Comparison of ENCODE assay signal across 12 mouse cellular contexts in genomic region chr4:119082740-119083231, GRCm38 (mm10). TPM values are rescaled to one million over a fixed set of nuclear protein-coding genes. Genes with fewer than 3 reads are reported as not detected.
DNase-seq lines count a peak whose midpoint lies in the region; ATAC-seq and TF ChIP-seq lines count a peak whose summit lies in the region.
"Had no signal": no experiment of that assay in that cellular context is flagged by ENCODE, and none has a peak within 500 bp of the region (broad histone marks: within the 10 kb centered on the region; RNA-seq: fewer than 3 reads in every experiment).

No protein-coding gene starts in this region.

- no peaks in the 10 kb centered on the region for H3K27me3 ChIP-seq in hindbrain, embryonic 16.5 days (replicated peaks; ENCODE audit: control insufficient read depth, insufficient read depth, low read length)
- H3K27me3 ChIP-seq in hindbrain, embryonic 11.5 days (ENCODE audit: control insufficient read depth, insufficient read depth, low read length): no peaks in the 10 kb centered on the region
- H3K27me3 ChIP-seq: heart, embryonic 12.5 days; limb, embryonic 12.5 days; Patski had no signal

- no peak overlapping the region for H3K9ac ChIP-seq in hindbrain, embryonic 16.5 days (ENCODE audit: low read depth, low read length)
- H3K9ac ChIP-seq in hindbrain, embryonic 11.5 days (ENCODE audit: low read depth, low read length): no peak overlapping the region
- H3K9ac ChIP-seq: heart, embryonic 12.5 days; limb, embryonic 12.5 days had no signal

- WGBS in hindbrain, embryonic 16.5 days: 44% methylated on average over 3 of the region's 3 CpGs
- WGBS in hindbrain, embryonic 11.5 days: 63% methylated on average over 3 of the region's 3 CpGs

- no peak for TF ChIP-seq POLR2A in bone marrow macrophage, adult 2 months (IDR thresholded peaks at IDR 0.05; ENCODE audit: borderline replicate concordance, low read depth, low read length)

- 0 out of 2 replicates have a peak overlapping the region, but pooled peaks have one; percentile 29 for H3K27ac ChIP-seq in hindbrain, embryonic 16.5 days (ENCODE audit: low read depth, low read length)
- no peak overlapping the region for H3K27ac ChIP-seq in hindbrain, embryonic 11.5 days (ENCODE audit: low read depth, low read length)
- H3K27ac ChIP-seq in bone marrow macrophage, adult 2 months (ENCODE audit: insufficient read depth, low read depth, low read length): peak overlapping the region; percentile 21
- H3K27ac ChIP-seq: limb, embryonic 12.5 days had no signal

- H3K4me2 ChIP-seq in hindbrain, embryonic 16.5 days (ENCODE audit: low read length): no peak overlapping the region
- H3K4me2 ChIP-seq in hindbrain, embryonic 11.5 days (replicated peaks; ENCODE audit: low read depth, low read length): no peak overlapping the region
- H3K4me2 ChIP-seq: heart, embryonic 12.5 days; limb, embryonic 12.5 days had no signal

- H3K9me3 ChIP-seq in hindbrain, embryonic 16.5 days (ENCODE audit: control insufficient read depth, low read length): no peaks in the 10 kb centered on the region
- no peaks in the 10 kb centered on the region for H3K9me3 ChIP-seq in hindbrain, embryonic 11.5 days (ENCODE audit: control insufficient read depth, low read length)
- H3K9me3 ChIP-seq: heart, embryonic 12.5 days; limb, embryonic 12.5 days had no signal

- no peaks in the 10 kb centered on the region for H3K4me1 ChIP-seq in hindbrain, embryonic 16.5 days (ENCODE audit: control insufficient read depth, insufficient read depth, low read depth, low read length)
- no peaks in the 10 kb centered on the region for H3K4me1 ChIP-seq in hindbrain, embryonic 11.5 days (replicated peaks; ENCODE audit: control insufficient read depth, insufficient read depth, low read length)
- H3K4me1 ChIP-seq in bone marrow macrophage, adult 2 months (ENCODE audit: control insufficient read depth, insufficient read depth, low read length): peaks cover 13% of the 10 kb centered on the region

- no peaks in the 10 kb centered on the region for H3K36me3 ChIP-seq in hindbrain, embryonic 16.5 days (ENCODE audit: control insufficient read depth, insufficient read depth, low read length)
- no peaks in the 10 kb centered on the region for H3K36me3 ChIP-seq in hindbrain, embryonic 11.5 days (ENCODE audit: control insufficient read depth, insufficient read depth, low read length)
- H3K36me3 ChIP-seq: heart, embryonic 12.5 days; limb, embryonic 12.5 days had no signal

- no peak for TF ChIP-seq CTCF in bone marrow macrophage, adult 2 months (IDR thresholded peaks at IDR 0.05; ENCODE audit: low read depth, low read length)

- H3K4me3 ChIP-seq in hindbrain, embryonic 16.5 days (ENCODE audit: low read length): no peak overlapping the region
- no peak overlapping the region for H3K4me3 ChIP-seq in hindbrain, embryonic 11.5 days (ENCODE audit: low read depth, low read length)
- H3K4me3 ChIP-seq in bone marrow macrophage, adult 2 months (ENCODE audit: insufficient read depth, low read length): no peak overlapping the region
- H3K4me3 ChIP-seq: heart, embryonic 12.5 days; limb, embryonic 12.5 days had no signal

- peak; percentile 70; the same call in 1 of the 2 replicates for ATAC-seq in hindbrain, embryonic 16.5 days
- no peak for ATAC-seq in hindbrain, embryonic 11.5 days (ENCODE audit: low FRiP score)
- ATAC-seq: intestine, postnatal 0 days; Patski had no signal

- no peak for DNase-seq in hindbrain, embryonic 11.5 days (ENCODE audit: low spot score)
- DNase-seq in retina, postnatal 1 day: peak; percentile 65
- no peak for DNase-seq in retina, embryonic 14.5 days (ENCODE audit: low spot score)
- no peak for DNase-seq in B cell, adult 2 months
- DNase-seq in cerebellum, adult 9-10 months: no peak
- DNase-seq: thymus, adult 2 months had no signal

RNA-seq across cellular contexts. Expression of gene Slc2a1, which starts 25.7 kb away (rescaled TPM):
- 100 and 106 TPM in 2 replicates for polyA plus RNA-seq in hindbrain, embryonic 16.5 days (2015; fragmentation: Nextera tagmentation; extraction: Ambion mirVana)
- 134 and 137 TPM in 2 replicates for polyA plus RNA-seq in hindbrain, embryonic 11.5 days (2014; fragmentation: Nextera tagmentation; extraction: Ambion mirVana)
- 22.6 and 25.3 TPM in 2 replicates for polyA plus RNA-seq in bone marrow macrophage, adult 2 months (2012; ENCODE audit: insufficient read depth, insufficient read length, missing spikeins)
